Mouse (Mus musculus): Measurements from ENCODE around the gene Sub1. TPM values are rescaled to one million over a fixed set of nuclear protein-coding genes. Genes with fewer than 3 reads are reported as not detected.
A peak's percentile ranks its signal among the peaks of the same experiment; 100 is the strongest.

Gene Sub1
- polyA plus RNA-seq, 1 experiment from 2014 or later = 582 TPM

GRCm38 (mm10) chr15:12018428-12018757 lies 21.6 kb upstream of the Sub1 start:
- H3K9ac ChIP-seq (ENCODE audit: low read depth, low read length) = no peak overlapping the region
- H3K9me3 ChIP-seq (replicated peaks; ENCODE audit: control insufficient read depth, low read length, poor library complexity, severe bottlenecking) = no peaks in the 10 kb centered on the region
- WGBS = 73% methylated on average over 6 of the region's 6 CpGs
- H3K4me1 ChIP-seq (ENCODE audit: control insufficient read depth, insufficient read depth, low read length) = no peaks in the 10 kb centered on the region
- no peak overlapping the region for H3K27ac ChIP-seq (ENCODE audit: low read length)
- no peaks in the 10 kb centered on the region for H3K27me3 ChIP-seq (ENCODE audit: control insufficient read depth, insufficient read depth, low read depth, low read length)
- H3K4me2 ChIP-seq (ENCODE audit: low read length) = no peak overlapping the region
- no peak overlapping the region for H3K4me3 ChIP-seq (ENCODE audit: low read depth, low read length)
- no peaks in the 10 kb centered on the region for H3K36me3 ChIP-seq (ENCODE audit: control insufficient read depth, insufficient read depth, low read length)
- no peak for ATAC-seq

- no peak overlapping the region for H3K4me3 ChIP-seq (ENCODE audit: low read depth, low read length)
- H3K27me3 ChIP-seq (ENCODE audit: control insufficient read depth, insufficient read depth, low read depth, low read length) = no peaks in the 10 kb centered on the region
- 55% methylated on average over 12 of the region's 13 CpGs for WGBS
- no peak overlapping the region for H3K27ac ChIP-seq (ENCODE audit: low read length)
- H3K4me1 ChIP-seq (ENCODE audit: control insufficient read depth, insufficient read depth, low read length) = no peaks in the 10 kb centered on the region
- peak; percentile 61 for ATAC-seq
- H3K36me3 ChIP-seq (ENCODE audit: control insufficient read depth, insufficient read depth, low read length) = no peaks in the 10 kb centered on the region
- no peak overlapping the region for H3K4me2 ChIP-seq (ENCODE audit: low read length)
- H3K9me3 ChIP-seq (replicated peaks; ENCODE audit: control insufficient read depth, low read length, poor library complexity, severe bottlenecking) = no peaks in the 10 kb centered on the region
- H3K9ac ChIP-seq (ENCODE audit: low read depth, low read length) = 0 out of 2 replicates have a peak overlapping the region, but pooled peaks have one; percentile 18
These were observed 21.1 kb upstream of the Sub1 start for GRCm38 (mm10) chr15:12017700-12018427.

GRCm38 (mm10) chr15:12014197-12014905 lies 17.6 kb upstream of the Sub1 start:
- H3K4me1 ChIP-seq (ENCODE audit: control insufficient read depth, insufficient read depth, low read length) = no peaks in the 10 kb centered on the region

GRCm38 (mm10) chr15:12013532-12014196 lies 16.9 kb upstream of the Sub1 start:
- no peaks in the 10 kb centered on the region for H3K9me3 ChIP-seq (replicated peaks; ENCODE audit: control insufficient read depth, low read length, poor library complexity, severe bottlenecking)
- H3K4me1 ChIP-seq (ENCODE audit: control insufficient read depth, insufficient read depth, low read length) = no peaks in the 10 kb centered on the region
- no peak for ATAC-seq
- no peak overlapping the region for H3K4me3 ChIP-seq (ENCODE audit: low read depth, low read length)
- no peaks in the 10 kb centered on the region for H3K27me3 ChIP-seq (ENCODE audit: control insufficient read depth, insufficient read depth, low read depth, low read length)
- H3K9ac ChIP-seq (ENCODE audit: low read depth, low read length) = no peak overlapping the region
- 73% methylated on average over 6 of the region's 6 CpGs for whole genome bisulfite sequencing
- H3K27ac ChIP-seq (ENCODE audit: low read length) = no peak overlapping the region
- H3K4me2 ChIP-seq (ENCODE audit: low read length) = no peak overlapping the region
- H3K36me3 ChIP-seq (ENCODE audit: control insufficient read depth, insufficient read depth, low read length) = no peaks in the 10 kb centered on the region

More at GRCm38 (mm10) chr15:12014197-12014905, 17.6 kb upstream of the Sub1 start:
- Histone ChIP-seq H3K9ac (ENCODE audit: low read depth, low read length) (no peak overlapping the region), H3K27ac (ENCODE audit: low read length) (no peak overlapping the region), H3K4me3 (ENCODE audit: low read depth, low read length) (no peak overlapping the region), H3K36me3 (ENCODE audit: control insufficient read depth, insufficient read depth, low read length) (no peaks in the 10 kb centered on the region), H3K4me2 (ENCODE audit: low read length) (no peak overlapping the region), H3K9me3 (replicated peaks; ENCODE audit: control insufficient read depth, low read length, poor library complexity, severe bottlenecking) (no peaks in the 10 kb centered on the region), H3K27me3 (ENCODE audit: control insufficient read depth, insufficient read depth, low read depth, low read length) (no peaks in the 10 kb centered on the region)
- WGBS = 73% methylated on average over 5 of the region's 5 CpGs
- no peak for ATAC-seq

GRCm38 (mm10) chr15:12010602-12011044 lies 13.8 kb upstream of the Sub1 start:
- Histone ChIP-seq H3K4me1 (ENCODE audit: control insufficient read depth, insufficient read depth, low read length) (no peaks in the 10 kb centered on the region), H3K36me3 (ENCODE audit: control insufficient read depth, insufficient read depth, low read length) (no peaks in the 10 kb centered on the region), H3K4me2 (ENCODE audit: low read length) (peak overlapping the region; percentile 43), H3K9me3 (replicated peaks; ENCODE audit: control insufficient read depth, low read length, poor library complexity, severe bottlenecking) (no peaks in the 10 kb centered on the region), H3K27ac (ENCODE audit: low read length) (no peak overlapping the region), H3K9ac (ENCODE audit: low read depth, low read length) (no peak overlapping the region), H3K4me3 (ENCODE audit: low read depth, low read length) (peak overlapping the region; percentile 14), H3K27me3 (ENCODE audit: control insufficient read depth, insufficient read depth, low read depth, low read length) (no peaks in the 10 kb centered on the region)
- 68% methylated on average over 18 of the region's 18 CpGs for WGBS
- no peak for ATAC-seq

DNA sequence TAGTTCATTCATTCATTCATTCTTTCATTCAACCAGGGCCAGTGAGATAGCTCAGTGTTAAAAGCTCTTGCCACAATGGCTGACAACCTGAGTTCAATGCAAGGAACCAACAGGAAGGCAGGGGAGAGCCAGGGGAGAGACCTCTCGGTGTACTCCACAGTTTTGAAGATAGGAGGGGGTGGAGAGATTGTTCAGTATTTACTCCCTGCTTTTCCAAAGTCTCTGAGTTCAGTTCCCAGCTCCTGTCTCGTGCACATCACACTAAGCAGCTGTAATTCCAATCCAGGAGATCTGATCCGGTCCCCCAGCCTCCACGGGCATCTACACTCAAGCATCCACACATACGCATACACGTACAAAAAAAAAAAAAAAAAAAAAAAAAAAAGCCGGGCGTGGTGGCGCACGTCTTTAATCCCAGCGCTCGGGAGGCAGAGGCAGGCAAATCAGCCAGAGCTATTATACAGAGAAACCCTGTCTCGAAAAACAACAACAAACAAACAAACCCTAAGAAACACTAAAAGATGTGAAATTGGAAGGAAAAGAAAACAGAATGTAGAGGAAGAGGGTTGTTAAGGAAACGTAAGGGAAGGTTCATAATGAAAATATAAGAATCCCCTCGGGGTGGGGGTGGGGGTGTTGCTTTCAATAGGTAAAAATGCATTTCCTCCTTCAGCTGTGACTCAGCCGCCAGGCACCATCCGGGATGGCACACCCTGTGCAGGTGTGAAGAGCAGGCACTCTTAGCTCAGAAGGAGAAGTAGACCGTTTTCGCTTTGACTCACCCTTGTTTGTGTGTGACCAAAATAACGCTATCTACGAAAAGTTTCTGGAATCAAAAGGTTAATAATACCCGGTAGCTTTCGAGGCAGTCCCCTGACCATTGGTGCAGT lies 13.2 kb upstream of the Sub1 start:
- Histone ChIP-seq H3K27me3 (ENCODE audit: control insufficient read depth, insufficient read depth, low read depth, low read length) (no peaks in the 10 kb centered on the region), H3K4me3 (ENCODE audit: low read depth, low read length) (peak overlapping the region; percentile 14), H3K4me1 (ENCODE audit: control insufficient read depth, insufficient read depth, low read length) (no peaks in the 10 kb centered on the region), H3K27ac (ENCODE audit: low read length) (no peak overlapping the region), H3K36me3 (ENCODE audit: control insufficient read depth, insufficient read depth, low read length) (no peaks in the 10 kb centered on the region), H3K4me2 (ENCODE audit: low read length) (peak overlapping the region; percentile 43), H3K9ac (ENCODE audit: low read depth, low read length) (no peak overlapping the region), H3K9me3 (replicated peaks; ENCODE audit: control insufficient read depth, low read length, poor library complexity, severe bottlenecking) (no peaks in the 10 kb centered on the region)
- WGBS = 79% methylated on average over 23 of the region's 23 CpGs
- no peak for ATAC-seq

DNA sequence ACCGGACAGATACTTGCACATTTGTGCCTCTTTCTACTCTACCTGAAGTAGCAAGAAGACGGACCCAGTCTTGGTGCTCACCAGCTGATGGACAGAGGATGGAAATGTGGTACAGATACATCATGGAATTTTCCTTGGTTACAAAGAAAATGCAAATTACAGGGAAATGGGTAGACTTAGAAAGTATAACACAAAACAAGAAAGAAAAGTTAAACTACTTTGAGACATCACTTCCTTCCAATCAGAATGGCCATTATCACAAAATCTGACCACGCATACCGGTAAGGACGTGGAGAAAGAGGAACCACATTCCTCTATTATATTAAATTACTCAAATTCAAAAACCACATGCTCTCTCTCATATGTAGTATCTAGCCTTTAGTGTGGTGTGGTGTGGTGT lies 12.1 kb upstream of the Sub1 start:
- no peaks in the 10 kb centered on the region for H3K9me3 ChIP-seq (replicated peaks; ENCODE audit: control insufficient read depth, low read length, poor library complexity, severe bottlenecking)
- H3K4me1 ChIP-seq (ENCODE audit: control insufficient read depth, insufficient read depth, low read length) = no peaks in the 10 kb centered on the region
- 94% methylated on average over 5 of the region's 5 CpGs for WGBS
- H3K27ac ChIP-seq (ENCODE audit: low read length) = no peak overlapping the region
- H3K9ac ChIP-seq (ENCODE audit: low read depth, low read length) = no peak overlapping the region
- no peak overlapping the region for H3K4me2 ChIP-seq (ENCODE audit: low read length)
- no peak overlapping the region for H3K4me3 ChIP-seq (ENCODE audit: low read depth, low read length)
- no peak for ATAC-seq
- H3K36me3 ChIP-seq (ENCODE audit: control insufficient read depth, insufficient read depth, low read length) = no peaks in the 10 kb centered on the region
- H3K27me3 ChIP-seq (ENCODE audit: control insufficient read depth, insufficient read depth, low read depth, low read length) = no peaks in the 10 kb centered on the region

- Histone ChIP-seq H3K27me3 (ENCODE audit: control insufficient read depth, insufficient read depth, low read depth, low read length) (no peaks in the 10 kb centered on the region), H3K36me3 (ENCODE audit: control insufficient read depth, insufficient read depth, low read length) (no peaks in the 10 kb centered on the region), H3K4me3 (ENCODE audit: low read depth, low read length) (no peak overlapping the region), H3K9ac (ENCODE audit: low read depth, low read length) (no peak overlapping the region), H3K27ac (ENCODE audit: low read length) (no peak overlapping the region), H3K4me1 (ENCODE audit: control insufficient read depth, insufficient read depth, low read length) (no peaks in the 10 kb centered on the region), H3K4me2 (ENCODE audit: low read length) (no peak overlapping the region), H3K9me3 (replicated peaks; ENCODE audit: control insufficient read depth, low read length, poor library complexity, severe bottlenecking) (no peaks in the 10 kb centered on the region)
- WGBS = 68% methylated on average over 13 of the region's 13 CpGs
- ATAC-seq = no peak
These were observed 11.4 kb upstream of the Sub1 start for GRCm38 (mm10) chr15:12007971-12008800.

All from midbrain, embryonic 16.5 days (tissue).